Mouse (Mus musculus) G1E (cell line): Measurements from ENCODE around the gene Gngt2.

Source experiments
- CTCF ChIP-seq: IDR thresholded peaks from 2 replicates; pipeline ENCODE4 v1.5.1; 2012; ENCODE audit warnings: low read depth, low read length, inconsistent platforms, mixed read lengths
- GATA1 ChIP-seq: IDR thresholded peaks from 2 replicates; pipeline ENCODE4 v1.6.1; 2012; ENCODE audit warnings: borderline replicate concordance, low read length, inconsistent platforms, mixed read lengths
- POLR2AphosphoS5 ChIP-seq: IDR thresholded peaks from 2 replicates; pipeline ENCODE4 v1.6.1; 2012; ENCODE audit warnings: low read depth, low read length, inconsistent platforms; ENCODE audit not compliant: insufficient replicate concordance

DNA sequence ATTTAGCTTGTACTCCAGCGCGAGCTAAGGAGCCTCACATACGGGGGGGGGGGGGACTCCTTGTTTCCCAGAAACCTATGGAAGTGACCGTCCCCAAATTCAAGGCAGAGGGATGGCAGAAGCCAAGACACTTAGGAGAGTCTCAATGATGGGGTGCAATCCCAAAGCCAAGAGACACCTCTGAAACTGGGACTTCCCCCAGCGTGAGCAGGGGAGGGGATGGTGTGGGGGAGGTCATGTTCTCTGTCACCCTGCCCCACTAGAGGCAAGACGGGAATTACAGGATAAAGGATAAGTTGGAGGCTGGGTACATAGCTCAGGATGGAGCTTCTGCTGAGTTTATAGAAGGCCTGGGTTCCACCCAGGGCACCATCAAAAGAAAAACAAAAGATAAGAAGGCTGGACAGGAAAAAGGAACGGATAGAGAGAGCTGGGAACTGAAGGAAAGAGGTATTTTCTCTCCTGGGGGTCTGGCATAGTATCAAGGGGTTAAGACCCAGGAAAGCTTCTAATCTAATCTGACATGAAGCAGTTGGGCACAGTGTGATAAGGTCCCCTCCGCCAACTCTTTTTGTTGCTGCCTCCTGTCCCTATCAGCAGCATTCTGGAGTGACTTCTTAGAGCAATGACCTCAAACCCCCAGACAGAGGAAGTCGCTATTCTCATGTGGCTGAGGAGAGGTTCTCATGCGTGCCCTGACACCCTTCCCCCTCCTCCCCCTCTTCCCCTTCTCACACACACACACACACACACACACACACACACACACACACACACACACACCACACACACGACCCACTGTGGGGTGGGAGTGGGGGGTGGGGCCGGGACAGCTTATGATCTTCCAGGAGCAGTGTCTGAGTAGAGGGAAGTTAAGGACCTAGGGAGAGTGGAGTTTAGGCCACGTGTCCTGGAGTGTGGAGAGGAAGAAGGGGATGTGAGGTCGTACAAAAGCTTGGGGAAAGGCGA lies 2.0 kb upstream of the Gngt2 start:
- TF ChIP-seq GATA1 (no peak), CTCF (no peak), POLR2AphosphoS5 (no peak)
